Mouse (Mus musculus): ENCODE measurements around the gene Olfr1200.

Gene Olfr1200

GRCm38 (mm10) chr2:88770388-88770787 lies at the start of gene Olfr1200:
Gene Olfr1200, minus strand, starts transcription at chr2:88770488.
- DNase-seq (ENCODE audit: extremely low read depth, low read depth), result no peak

GRCm38 (mm10) chr2:88814196-88814595 lies 43.9 kb upstream of the Olfr1200 start, which contains the start of gene Olfr1202:
Gene Olfr1202, plus strand, starts transcription at chr2:88814496.
- no peak for DNase-seq (ENCODE audit: extremely low read depth, low read depth)

GRCm38 (mm10) chr2:88792736-88793135 lies 22.4 kb upstream of the Olfr1200 start, which contains the start of gene Olfr1201:
Gene Olfr1201, plus strand, starts transcription at chr2:88793036.
- DNase-seq (ENCODE audit: extremely low read depth, low read depth), result no peak

- no peak for DNase-seq (ENCODE audit: extremely low read depth, low read depth)
Measured at GRCm38 (mm10) chr2:88760369-88760768, 9.9 kb downstream of the Olfr1200 start, which contains the start of gene Olfr1199. Gene Olfr1199, minus strand, starts transcription at chr2:88760469.

- no peak for DNase-seq (ENCODE audit: extremely low read depth, low read depth)
Measured at GRCm38 (mm10) chr2:88751270-88751669, 19.0 kb downstream of the Olfr1200 start, which contains the start of gene Olfr1198. Gene Olfr1198, minus strand, starts transcription at chr2:88751370.

- DNase-seq (ENCODE audit: extremely low read depth, low read depth), result no peak
Measured at GRCm38 (mm10) chr2:88743379-88743778, 26.9 kb downstream of the Olfr1200 start.

GRCm38 (mm10) chr2:88732266-88732665 lies 38.0 kb downstream of the Olfr1200 start, which contains the start of gene Olfr1197:
Gene Olfr1197, minus strand, starts transcription at chr2:88732366.
- DNase-seq (ENCODE audit: extremely low read depth, low read depth), result no peak

Data from MEL-GATA-1-ER (cell line).